Mouse (Mus musculus): ENCODE measurements around the gene Gm21698.
A peak's percentile ranks its signal among the peaks of the same experiment; 100 is the strongest.
"Not testable (repeated sequence)": the region's sequence is repeated elsewhere in the genome, so short reads cannot be mapped to it uniquely, and the experiment has no call there.

The Gm21698 gene

DNA sequence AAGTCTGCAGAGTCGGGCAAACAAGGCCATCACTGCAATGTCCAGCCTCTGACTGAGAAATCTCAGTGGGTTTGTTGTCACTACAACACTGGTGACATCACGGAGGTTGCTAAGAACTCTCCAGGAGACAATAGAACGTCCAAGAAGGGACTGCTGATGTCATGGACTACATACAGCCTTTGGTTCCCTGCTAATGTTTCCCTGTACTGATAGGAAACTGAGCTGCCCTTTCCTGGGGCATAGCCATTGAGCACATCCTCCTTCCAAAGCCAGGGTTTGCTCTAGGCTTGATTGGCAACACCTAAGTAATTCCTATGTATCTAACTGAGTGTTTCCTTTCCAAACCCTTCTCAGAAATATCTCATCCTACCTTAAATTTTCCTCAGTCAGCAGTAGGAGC lies at the start of gene Gm21698:
Gm21698 (minus strand) TSS at position 101 of the 400 bp plus-strand sequence.
- DNase-seq (ENCODE audit: low spot score), result not testable (repeated sequence)

DNA sequence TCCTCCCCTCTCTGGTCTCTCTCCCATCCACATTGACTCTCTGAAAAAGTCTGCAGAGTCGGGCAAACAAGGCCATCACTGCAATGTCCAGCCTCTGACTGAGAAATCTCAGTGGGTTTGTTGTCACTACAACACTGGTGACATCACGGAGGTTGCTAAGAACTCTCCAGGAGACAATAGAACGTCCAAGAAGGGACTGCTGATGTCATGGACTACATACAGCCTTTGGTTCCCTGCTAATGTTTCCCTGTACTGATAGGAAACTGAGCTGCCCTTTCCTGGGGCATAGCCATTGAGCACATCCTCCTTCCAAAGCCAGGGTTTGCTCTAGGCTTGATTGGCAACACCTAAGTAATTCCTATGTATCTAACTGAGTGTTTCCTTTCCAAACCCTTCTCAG lies 34.4 kb upstream of the Gm21698 start, which contains the start of gene Gm5862:
Gm5862 (minus strand) TSS at position 101 of the 400 bp plus-strand sequence.
- DNase-seq (ENCODE audit: low spot score), result not testable (repeated sequence)

DNA sequence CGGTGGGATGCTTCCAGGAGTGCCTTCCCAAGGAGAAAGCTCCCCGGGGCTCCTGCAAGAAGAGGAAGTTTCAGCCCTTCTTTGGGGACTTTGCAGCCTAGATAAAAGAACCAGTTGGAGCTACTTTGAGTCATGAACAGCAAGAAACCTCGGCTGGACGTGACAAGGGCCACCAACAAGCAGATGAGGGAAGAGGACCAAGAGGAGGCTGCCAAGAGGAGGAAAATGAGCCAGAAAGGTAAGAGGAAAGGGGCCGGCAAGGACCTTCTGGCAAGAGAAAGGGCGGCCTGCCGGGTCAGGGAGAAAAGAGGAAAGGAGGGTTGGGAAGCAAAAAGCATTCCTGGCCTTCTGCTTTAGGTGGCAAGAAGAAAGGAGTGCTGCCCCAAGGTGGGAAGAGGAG lies 19.2 kb upstream of the Gm21698 start:
- DNase-seq (ENCODE audit: low spot score), result not testable (repeated sequence)

DNA sequence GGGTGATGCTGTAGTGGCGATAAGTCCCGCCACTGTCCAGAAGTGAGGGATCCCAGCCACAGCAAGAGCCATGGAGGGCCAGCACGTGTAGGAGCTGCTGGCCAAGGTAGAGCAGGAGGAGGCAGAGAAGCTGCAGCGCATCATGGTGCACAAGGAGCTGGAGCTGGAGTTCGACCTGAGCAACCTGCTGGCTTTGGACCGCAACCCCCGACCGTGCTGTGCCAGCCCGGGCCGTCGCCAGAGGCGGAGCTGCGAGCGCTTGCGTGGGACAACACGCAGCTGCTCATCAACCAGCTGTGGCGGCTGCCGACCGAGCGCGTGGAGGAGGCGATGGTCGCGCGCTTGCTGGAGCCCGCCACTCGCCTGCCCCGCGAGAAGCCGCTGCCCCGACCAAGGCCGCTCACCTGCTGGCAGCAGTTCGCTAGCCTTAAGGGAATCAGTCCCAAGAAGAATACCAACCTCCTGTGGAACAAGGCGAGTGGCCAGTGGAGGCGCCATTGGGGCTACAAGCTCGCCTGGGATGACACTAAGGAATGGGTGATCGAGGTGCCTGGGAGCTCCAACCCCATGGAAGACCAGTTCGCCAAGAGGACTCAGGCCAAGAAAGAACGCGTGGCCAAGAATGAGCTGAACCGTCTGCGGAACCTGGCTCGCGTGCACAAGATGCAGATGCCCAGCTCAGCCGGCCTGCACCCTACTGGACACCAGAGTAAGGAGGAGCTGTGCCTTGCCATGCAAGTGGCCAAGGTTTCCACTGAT lies 18.7 kb upstream of the Gm21698 start:
- DNase-seq (ENCODE audit: low spot score), result peak; percentile 28

DNA sequence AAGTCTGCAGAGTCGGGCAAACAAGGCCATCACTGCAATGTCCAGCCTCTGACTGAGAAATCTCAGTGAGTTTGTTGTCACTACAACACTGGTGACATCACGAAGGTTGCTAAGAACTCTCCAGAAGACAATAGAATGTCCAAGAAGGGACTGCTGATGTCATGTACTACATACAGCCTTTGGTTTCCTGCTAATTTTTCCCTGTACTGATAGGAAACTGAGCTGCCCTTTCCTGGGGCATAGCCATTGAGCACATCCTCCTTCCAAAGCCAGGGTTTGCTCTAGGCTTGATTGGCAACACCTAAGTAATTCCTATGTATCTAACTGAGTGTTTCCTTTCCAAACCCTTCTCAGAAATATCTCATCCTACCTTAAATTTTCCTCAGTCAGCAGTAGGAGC lies 16.2 kb upstream of the Gm21698 start, which contains the start of gene Gm1979:
Gm1979 (minus strand) TSS at position 101 of the 400 bp plus-strand sequence.
- DNase-seq (ENCODE audit: low spot score), result not testable (repeated sequence)

DNA sequence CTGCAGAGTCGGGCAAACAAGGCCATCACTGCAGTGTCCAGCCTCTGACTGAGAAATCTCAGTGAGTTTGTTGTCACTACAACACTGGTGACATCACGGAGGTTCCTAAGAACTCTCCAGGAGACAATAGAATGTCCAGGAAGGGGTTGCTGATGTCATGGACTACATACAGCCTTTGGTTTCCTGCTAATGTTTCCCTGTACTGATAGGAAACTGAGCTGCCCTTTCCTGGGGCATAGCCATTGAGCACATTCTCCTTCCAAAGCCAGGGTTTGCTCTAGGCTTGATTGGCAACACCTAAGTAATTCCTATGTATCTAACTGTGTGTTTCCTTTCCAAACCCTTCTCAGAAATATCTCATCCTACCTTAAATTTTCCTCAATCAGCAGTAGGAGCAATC lies 15.9 kb downstream of the Gm21698 start, which contains the start of gene Gm21680:
Gm21680 (minus strand) TSS at position 101 of the 400 bp plus-strand sequence.
- DNase-seq (ENCODE audit: low spot score), result not testable (repeated sequence)

DNA sequence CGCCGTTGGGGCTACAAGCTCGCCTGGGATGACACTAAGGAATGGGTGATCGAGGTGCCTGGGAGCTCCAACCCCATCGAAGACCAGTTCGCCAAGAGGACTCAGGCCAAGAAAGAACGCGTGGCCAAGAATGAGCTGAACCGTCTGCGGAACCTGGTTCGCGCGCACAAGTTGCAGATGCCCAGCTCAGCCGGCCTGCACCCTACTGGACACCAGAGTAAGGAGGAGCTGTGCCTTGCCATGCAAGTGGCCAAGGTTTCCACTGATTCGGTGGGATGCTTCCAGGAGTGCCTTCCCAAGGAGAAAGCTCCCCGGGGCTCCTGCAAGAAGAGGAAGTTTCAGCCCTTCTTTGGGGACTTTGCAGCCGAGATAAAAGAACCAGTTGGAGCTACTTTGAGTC lies 31.4 kb downstream of the Gm21698 start:
- not testable (repeated sequence) for DNase-seq (ENCODE audit: low spot score)

DNA sequence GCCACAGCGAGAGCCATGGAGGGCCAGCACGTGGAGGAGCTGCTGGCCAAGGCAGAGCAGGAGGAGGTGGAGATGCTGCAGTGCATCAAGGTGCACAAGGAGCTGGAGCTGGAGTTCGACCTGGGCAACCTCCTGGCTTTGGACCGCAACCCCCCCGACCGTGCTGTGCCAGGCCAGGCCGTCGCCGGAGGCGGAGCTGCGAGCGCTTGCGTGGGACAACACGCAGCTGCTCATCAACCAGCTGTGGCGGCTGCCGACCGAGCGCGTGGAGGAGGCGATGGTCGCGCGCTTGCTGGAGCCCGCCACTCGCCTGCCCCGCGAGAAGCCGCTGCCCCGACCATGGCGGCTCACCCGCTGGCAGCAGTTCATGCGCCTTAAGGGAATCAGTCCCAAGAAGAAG lies 31.8 kb downstream of the Gm21698 start:
- not testable (repeated sequence) for DNase-seq (ENCODE audit: low spot score)

DNA sequence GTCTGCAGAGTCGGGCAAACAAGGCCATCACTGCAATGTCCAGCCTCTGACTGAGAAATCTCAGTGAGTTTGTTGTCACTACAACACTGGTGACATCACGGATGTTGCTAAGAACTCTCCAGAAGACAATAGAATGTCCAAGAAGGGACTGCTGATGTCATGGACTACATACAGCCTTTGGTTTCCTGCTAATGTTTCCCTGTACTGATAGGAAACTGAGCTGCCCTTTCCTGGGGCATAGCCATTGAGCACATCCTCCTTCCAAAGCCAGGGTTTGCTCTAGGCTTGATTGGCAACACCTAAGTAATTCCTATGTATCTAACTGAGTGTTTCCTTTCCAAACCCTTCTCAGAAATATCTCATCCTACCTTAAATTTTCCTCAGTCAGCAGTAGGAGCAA lies 34.1 kb downstream of the Gm21698 start, which contains the start of gene Gm21671:
Gm21671 (minus strand) TSS at position 101 of the 400 bp plus-strand sequence.
- not testable (repeated sequence) for DNase-seq (ENCODE audit: low spot score)

DNA sequence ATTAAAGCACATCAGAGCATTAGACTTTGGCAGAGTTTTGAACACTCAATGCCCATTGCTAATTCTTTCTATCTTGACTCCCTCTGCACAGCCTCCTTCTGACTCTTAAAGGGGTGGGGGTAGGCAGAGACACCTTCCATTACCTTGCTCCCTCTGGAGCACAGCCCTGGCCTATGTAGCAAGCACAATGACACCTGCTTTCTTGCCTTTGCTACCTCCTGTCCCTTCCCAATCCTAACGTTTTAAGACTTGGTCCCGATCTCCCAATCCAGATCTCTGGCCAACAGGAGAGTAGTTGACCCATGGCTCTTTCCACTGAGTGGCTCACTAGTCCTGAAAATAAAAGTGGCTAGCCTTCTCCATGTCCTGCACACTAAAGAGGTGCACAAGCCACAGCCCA lies 43.1 kb downstream of the Gm21698 start:
- not testable (repeated sequence) for DNase-seq (ENCODE audit: low spot score)

DNA sequence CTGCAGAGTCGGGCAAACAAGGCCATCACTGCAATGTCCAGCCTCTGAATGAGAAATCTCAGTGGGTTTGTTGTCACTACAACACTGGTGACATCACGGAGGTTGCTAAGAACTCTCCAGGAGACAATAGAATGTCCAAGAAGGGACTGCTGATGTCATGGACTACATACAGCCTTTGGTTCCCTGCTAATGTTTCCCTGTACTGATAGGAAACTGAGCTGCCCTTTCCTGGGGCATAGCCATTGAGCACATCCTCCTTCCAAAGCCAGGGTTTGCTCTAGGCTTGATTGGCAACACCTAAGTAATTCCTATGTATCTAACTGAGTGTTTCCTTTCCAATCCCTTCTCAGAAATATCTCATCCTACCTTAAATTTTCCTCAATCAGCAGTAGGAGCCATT lies 46.2 kb downstream of the Gm21698 start, which contains the start of gene Gm21663:
Gm21663 (minus strand) TSS at position 101 of the 400 bp plus-strand sequence.
- not testable (repeated sequence) for DNase-seq (ENCODE audit: low spot score)
